Mouse (Mus musculus) liver, adult 2 months (tissue): ENCODE results near the gene Gadd45g. TPM values are rescaled to one million over a fixed set of nuclear protein-coding genes. Genes with fewer than 3 reads are reported as not detected.

ENCODE experiments used
- DNase-seq: peaks from one replicate; pipeline ENCODE4 v3.0.0-alpha.2; 2011; ENCODE audit warnings: low read depth, low spot score; ENCODE audit errors: extremely low read depth
- H3K27ac ChIP-seq: fragments of 200-500 bp; replicated peaks from 2 replicates; pipeline ENCODE4 v1.5.1; 2012; ENCODE audit warnings: low read depth, mild to moderate bottlenecking, control low read depth, inconsistent platforms, low read length; ENCODE audit not compliant: insufficient read depth
- H3K27me3 ChIP-seq: fragments of 200-500 bp; 2 replicates; pipeline ENCODE4 v1.6.1; 2012; ENCODE audit warnings: mild to moderate bottlenecking, moderate library complexity, low read length, inconsistent platforms; ENCODE audit not compliant: control insufficient read depth, insufficient read depth
- H3K36me3 ChIP-seq: fragments of 200-500 bp; 2 replicates; pipeline ENCODE4 v1.6.1; 2012; ENCODE audit warnings: low read length, inconsistent platforms; ENCODE audit not compliant: control insufficient read depth, insufficient read depth
- H3K4me1 ChIP-seq: fragments of 200-500 bp; 2 replicates; pipeline ENCODE4 v1.6.1; 2011; ENCODE audit warnings: low read length; ENCODE audit not compliant: control insufficient read depth, insufficient read depth
- H3K4me3 ChIP-seq: fragments of 200-500 bp; 2 replicates; pipeline ENCODE4 v1.5.1; 2011; ENCODE audit warnings: low read depth, mild to moderate bottlenecking, control low read depth, low read length, moderate library complexity; ENCODE audit not compliant: insufficient read depth
- H3K79me2 ChIP-seq: fragments of 200-500 bp; 2 replicates; pipeline ENCODE4 v1.6.1; 2012; ENCODE audit warnings: inconsistent platforms, mild to moderate bottlenecking, low read length, moderate library complexity; ENCODE audit not compliant: control insufficient read depth, insufficient read depth
- H3K9ac ChIP-seq: fragments of 200-500 bp; 2 replicates; pipeline ENCODE4 v1.6.1; 2012; ENCODE audit warnings: low read depth, mild to moderate bottlenecking, control low read depth, inconsistent platforms, low read length
- CTCF ChIP-seq: fragments of 200-500 bp; IDR thresholded peaks from 2 replicates; pipeline ENCODE4 v1.5.1; 2011; ENCODE audit warnings: low read depth, low read length, control low read depth
- POLR2A ChIP-seq: fragments of 200-500 bp; IDR thresholded peaks from 2 replicates; pipeline ENCODE4 v1.6.1; 2011; ENCODE audit warnings: low read length, control low read depth; ENCODE audit not compliant: insufficient read depth; ENCODE audit errors: extremely low read depth
- WGBS: fragments of 180-500 bp; shearing (Covaris S2); methylation state at CpG from one replicate; pipeline ENCODE4 v1.1.7; 2018; 5-methylcytosine and 5-hydroxymethylcytosine counted together
- polyA plus RNA-seq: library from polyadenylated mRNA; depleted of rRNA; stranded (reverse); fragments of >200 nt; gene quantifications from 2 replicates; pipeline ENCODE4 v1.2.3, GENCODE M21; 2012
- total RNA-seq: library from RNA; depleted of rRNA; stranded (reverse); fragments of >200 nt; gene quantifications from 2 replicates; pipeline ENCODE4 v1.2.3, GENCODE M21; 2014

Gene Gadd45g
- total and polyA plus RNA-seq, 2 experiments, result 5.9 to 7.0 TPM

GRCm38 (mm10) chr13:51843298-51843697, 3.2 kb upstream of the Gadd45g start:
- WGBS, result 84% methylated on average over 4 of the region's 4 CpGs
- H3K27ac ChIP-seq, result no peak overlapping the region

GRCm38 (mm10) chr13:51844118-51844517, 2.4 kb upstream of the Gadd45g start:
- TF ChIP-seq POLR2A (no peak), CTCF (no peak)
- H3K27ac ChIP-seq, result no peak overlapping the region
- H3K9ac ChIP-seq, result no peak overlapping the region
- 79% methylated on average over 10 of the region's 10 CpGs for WGBS
- peaks cover 7% of the 10 kb centered on the region for H3K4me1 ChIP-seq
- no peak for DNase-seq
- no peaks in the 10 kb centered on the region for H3K79me2 ChIP-seq
- no peak overlapping the region for H3K4me3 ChIP-seq
- H3K27me3 ChIP-seq, result no peaks in the 10 kb centered on the region
- H3K36me3 ChIP-seq, result peaks cover 2% of the 10 kb centered on the region; the same call in 1 of the 2 replicates

More at GRCm38 (mm10) chr13:51843298-51843697, 3.2 kb upstream of the Gadd45g start:
- no peak for TF ChIP-seq POLR2A
- no peak for TF ChIP-seq CTCF
- H3K4me3 ChIP-seq, result no peak overlapping the region
- DNase-seq, result no peak
- no peak overlapping the region for H3K9ac ChIP-seq
- peaks cover 2% of the 10 kb centered on the region; the same call in 1 of the 2 replicates for H3K36me3 ChIP-seq
- H3K4me1 ChIP-seq, result peaks cover 7% of the 10 kb centered on the region
- H3K27me3 ChIP-seq, result no peaks in the 10 kb centered on the region
- H3K79me2 ChIP-seq, result no peaks in the 10 kb centered on the region

GRCm38 (mm10) chr13:51844661-51845060, 1.8 kb upstream of the Gadd45g start:
- TF ChIP-seq CTCF (peak; percentile 92), POLR2A (no peak)
- H3K79me2 ChIP-seq, result no peaks in the 10 kb centered on the region
- 9% methylated on average over 10 of the region's 10 CpGs for WGBS
- no peaks in the 10 kb centered on the region for H3K27me3 ChIP-seq
- DNase-seq, result peak; percentile 47
- H3K36me3 ChIP-seq, result peaks cover 2% of the 10 kb centered on the region; the same call in 1 of the 2 replicates
- H3K4me1 ChIP-seq, result peaks cover 8% of the 10 kb centered on the region
- no peak overlapping the region for H3K27ac ChIP-seq
- H3K4me3 ChIP-seq, result no peak overlapping the region
- no peak overlapping the region for H3K9ac ChIP-seq

GRCm38 (mm10) chr13:51845072-51845471, 1.4 kb upstream of the Gadd45g start:
- Histone ChIP-seq H3K4me1 (peaks cover 8% of the 10 kb centered on the region), H3K9ac (0 out of 2 replicates have a peak overlapping the region, but pooled peaks have one; percentile 16), H3K4me3 (peak overlapping the region; percentile 21; the same call in 1 of the 2 replicates), H3K79me2 (no peaks in the 10 kb centered on the region), H3K36me3 (peaks cover 2% of the 10 kb centered on the region; the same call in 1 of the 2 replicates), H3K27me3 (no peaks in the 10 kb centered on the region), H3K27ac (no peak overlapping the region; the same call in 1 of the 2 replicates)
- DNase-seq, result peak; percentile 35
- WGBS, result 14% methylated on average over 10 of the region's 10 CpGs
- no peak for TF ChIP-seq CTCF
- TF ChIP-seq POLR2A, result no peak

GRCm38 (mm10) chr13:51845591-51846191, 787 bp upstream of the Gadd45g start:
- H3K79me2 ChIP-seq, result no peaks in the 10 kb centered on the region
- WGBS, result under 1% methylated on average over 45 of the region's 45 CpGs

More at GRCm38 (mm10) chr13:51845591-51846191, 787 bp upstream of the Gadd45g start:
- H3K27ac ChIP-seq, result peak overlapping the region; percentile 66
- H3K36me3 ChIP-seq, result peaks cover 2% of the 10 kb centered on the region; the same call in 1 of the 2 replicates
- TF ChIP-seq POLR2A, result no peak
- TF ChIP-seq CTCF, result peak; percentile 78
- peak overlapping the region; percentile 60 for H3K4me3 ChIP-seq
- H3K4me1 ChIP-seq, result peaks cover 8% of the 10 kb centered on the region
- H3K9ac ChIP-seq, result peak overlapping the region; percentile 63
- no peaks in the 10 kb centered on the region for H3K27me3 ChIP-seq
- DNase-seq, result peak; percentile 66
